Mouse (Mus musculus) neural tube, embryonic 11.5 days (tissue): ENCODE measurements at regions not wholly inside any gene's neighbourhood (a gene's known extent, or its start where the extent isn't known, plus 50 kb on each side); places are given as distances from the start of the nearest gene placed in this dataset.

Experiments
- ATAC-seq: fragments of 200-750 bp; cut with Nextera tagmentation; 2 replicates; pipeline ENCODE4 v1.8.0; 2017; ENCODE audit warnings: moderate number of reproducible peaks, mild to moderate bottlenecking, moderate TSS enrichment, moderate library complexity; ENCODE audit not compliant: insufficient read depth, low FRiP score, low TSS enrichment
- DNase-seq: peaks from one replicate; pipeline ENCODE4 v3.0.0-alpha.2; 2015; ENCODE audit warnings: low spot score
- H3K27ac ChIP-seq: fragments of 300-500 bp; sonication (generic); 2 replicates; pipeline ENCODE4 v1.5.1; 2014; ENCODE audit warnings: low read depth, mild to moderate bottlenecking, low read length
- H3K27me3 ChIP-seq: fragments of 300-500 bp; sonication (generic); 2 replicates; pipeline ENCODE4 v1.6.1; 2014; ENCODE audit warnings: mild to moderate bottlenecking, low read length, mixed read lengths; ENCODE audit not compliant: control insufficient read depth, insufficient read depth
- H3K36me3 ChIP-seq: fragments of 300-500 bp; sonication (generic); 2 replicates; pipeline ENCODE4 v1.6.1; 2014; ENCODE audit warnings: mild to moderate bottlenecking, low read length, moderate library complexity, mixed read lengths; ENCODE audit not compliant: control insufficient read depth, insufficient read depth
- H3K4me1 ChIP-seq: fragments of 300-500 bp; sonication (generic); 2 replicates; pipeline ENCODE4 v1.6.1; 2014; ENCODE audit warnings: low read length, mixed read lengths; ENCODE audit not compliant: control insufficient read depth, insufficient read depth
- H3K4me2 ChIP-seq: fragments of 300-500 bp; sonication (generic); 2 replicates; pipeline ENCODE4 v1.6.1; 2014; ENCODE audit warnings: low read depth, mild to moderate bottlenecking, moderate library complexity
- H3K4me3 ChIP-seq: fragments of 300-500 bp; sonication (generic); 2 replicates; pipeline ENCODE4 v1.5.1; 2014; ENCODE audit warnings: low read depth, low read length
- H3K9ac ChIP-seq: fragments of 300-500 bp; sonication (generic); 2 replicates; pipeline ENCODE4 v1.6.1; 2014; ENCODE audit warnings: mild to moderate bottlenecking, low read length
- H3K9me3 ChIP-seq: fragments of 300-500 bp; sonication (generic); 2 replicates; pipeline ENCODE4 v1.6.1; 2016; ENCODE audit warnings: low read length; ENCODE audit not compliant: control insufficient read depth
- WGBS: fragments of 180-500 bp; shearing (Covaris S2); extraction: QIAGEN DNeasy Blood & Tissue Kit; methylation state at CpG from one replicate; pipeline ENCODE4 v1.1.7; 2014; 5-methylcytosine and 5-hydroxymethylcytosine counted together

DNA sequence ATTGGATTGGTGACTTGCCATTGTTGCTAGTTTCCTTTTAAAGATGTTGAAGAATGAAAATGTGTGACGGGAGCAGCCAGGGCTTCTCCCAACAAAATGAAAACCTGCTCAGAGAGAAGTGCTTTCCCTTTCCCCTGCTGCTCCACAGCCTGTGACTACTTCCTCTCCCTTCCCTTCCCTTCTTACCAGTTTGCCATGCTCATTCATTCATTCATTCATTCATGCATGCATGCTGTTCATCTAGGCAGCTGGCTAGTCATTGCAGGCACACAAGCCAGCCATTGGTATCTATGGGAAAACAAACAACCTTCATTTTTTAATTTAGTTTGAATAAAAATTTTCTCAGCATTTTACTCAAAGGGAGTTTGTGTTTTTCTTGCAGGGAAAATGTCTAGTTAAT, 116.3 kb downstream of the Zfp706 start:
- no peak for ATAC-seq

GRCm38 (mm10) chr15:36889072-36889471, 118.5 kb downstream of the Zfp706 start:
- no peak overlapping the region for H3K4me3 ChIP-seq
- WGBS = 88% methylated on average over 3 of the region's 3 CpGs
- ATAC-seq = no peak
- H3K9me3 ChIP-seq = no peaks in the 10 kb centered on the region
- DNase-seq = no peak
- H3K27me3 ChIP-seq = no peaks in the 10 kb centered on the region
- no peak overlapping the region for H3K27ac ChIP-seq
- no peak overlapping the region for H3K4me2 ChIP-seq
- no peak overlapping the region for H3K9ac ChIP-seq
- no peaks in the 10 kb centered on the region for H3K36me3 ChIP-seq
- peaks cover 6% of the 10 kb centered on the region; the same call in 1 of the 2 replicates for H3K4me1 ChIP-seq

More for the DNA sequence above, 116.3 kb downstream of the Zfp706 start:
- Histone ChIP-seq H3K36me3 (no peaks in the 10 kb centered on the region), H3K9ac (no peak overlapping the region), H3K4me1 (peaks cover 3% of the 10 kb centered on the region; the same call in 1 of the 2 replicates), H3K27ac (no peak overlapping the region), H3K9me3 (no peaks in the 10 kb centered on the region), H3K4me2 (no peak overlapping the region), H3K27me3 (no peaks in the 10 kb centered on the region), H3K4me3 (no peak overlapping the region)
- WGBS = 84% methylated on average over 1 of the region's 1 CpGs
- DNase-seq = no peak

DNA sequence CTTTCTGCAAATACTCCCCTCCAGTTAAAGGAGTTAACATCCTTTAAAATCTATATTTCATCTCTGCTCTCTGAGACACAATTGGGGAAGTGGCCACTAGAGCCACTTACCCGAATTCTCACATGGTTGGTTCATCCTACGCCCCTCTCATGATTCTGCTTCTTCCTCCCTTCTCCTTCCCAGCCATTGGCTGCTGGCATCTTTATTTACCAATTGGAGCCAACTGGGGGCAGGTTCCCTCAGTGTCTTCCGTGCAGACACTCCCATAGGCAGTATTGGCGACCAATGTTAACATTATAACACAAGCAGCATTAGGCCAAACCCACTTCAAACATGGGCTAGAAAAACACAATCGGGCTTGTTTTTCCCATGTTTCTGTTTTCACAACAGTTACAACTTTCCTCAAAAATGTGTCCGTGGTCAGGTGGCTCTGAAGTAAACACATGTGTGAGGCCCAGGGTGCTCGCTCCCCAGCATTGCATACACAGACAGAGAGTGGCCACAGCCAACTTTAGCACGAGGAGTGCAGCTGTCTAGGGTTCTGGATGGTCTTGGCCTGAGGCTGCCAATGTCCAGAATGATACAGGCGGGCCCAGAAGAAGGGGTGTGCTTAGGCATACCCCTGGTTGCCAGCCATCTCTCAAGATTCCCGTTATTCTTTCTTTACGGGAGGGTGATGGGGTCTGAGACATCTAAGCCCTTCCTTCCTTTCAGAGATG, 119.1 kb downstream of the Zfp706 start:
- no peak for ATAC-seq
- Histone ChIP-seq H3K36me3 (no peaks in the 10 kb centered on the region), H3K4me1 (peaks cover 5% of the 10 kb centered on the region; the same call in 1 of the 2 replicates), H3K4me3 (no peak overlapping the region), H3K4me2 (no peak overlapping the region), H3K9me3 (no peaks in the 10 kb centered on the region), H3K27ac (no peak overlapping the region), H3K27me3 (no peaks in the 10 kb centered on the region), H3K9ac (no peak overlapping the region)
- DNase-seq = no peak
- WGBS = 83% methylated on average over 11 of the region's 11 CpGs

DNA sequence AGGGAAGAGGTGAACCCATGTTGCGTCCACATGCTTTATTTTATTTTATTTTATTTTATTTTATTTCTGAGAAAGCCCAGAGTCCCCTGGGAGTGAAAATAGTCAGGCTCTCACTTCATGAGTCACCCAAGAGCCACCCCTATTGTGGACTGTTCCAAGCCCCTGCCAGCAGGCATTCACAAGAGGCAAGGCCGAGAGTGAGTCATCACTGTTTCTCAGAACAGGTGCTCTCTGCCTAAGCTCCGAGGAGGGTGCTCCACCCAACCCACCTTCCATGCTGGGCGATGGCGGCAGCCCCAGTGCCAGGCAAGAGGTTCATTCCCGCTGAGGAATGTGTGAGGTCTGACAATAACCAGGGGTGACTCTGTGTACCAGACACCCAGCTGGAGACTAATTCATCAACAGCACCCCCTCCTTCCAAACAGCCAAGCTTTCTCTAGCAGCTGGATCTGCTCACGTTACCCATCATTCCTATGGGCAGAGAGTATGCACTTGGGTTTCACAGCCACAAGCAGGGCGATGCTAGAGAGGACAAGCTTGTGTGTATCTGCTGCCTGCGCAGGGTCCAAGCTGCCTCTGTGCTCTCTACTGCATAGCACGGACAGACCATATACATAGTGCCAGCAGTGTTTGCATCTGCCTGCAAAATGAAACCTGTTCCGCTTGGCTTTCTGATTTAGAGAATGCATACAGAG, 122.8 kb downstream of the Zfp706 start:
- H3K36me3 ChIP-seq = no peaks in the 10 kb centered on the region
- H3K4me3 ChIP-seq = no peak overlapping the region
- no peak for ATAC-seq
- no peaks in the 10 kb centered on the region for H3K27me3 ChIP-seq
- no peaks in the 10 kb centered on the region for H3K9me3 ChIP-seq
- no peak for DNase-seq
- no peak overlapping the region for H3K4me2 ChIP-seq
- 0 out of 2 replicates have a peak, but pooled peaks cover 3% of the 10 kb centered on the region for H3K4me1 ChIP-seq
- no peak overlapping the region for H3K9ac ChIP-seq
- H3K27ac ChIP-seq = no peak overlapping the region
- 77% methylated on average over 11 of the region's 11 CpGs for WGBS

DNA sequence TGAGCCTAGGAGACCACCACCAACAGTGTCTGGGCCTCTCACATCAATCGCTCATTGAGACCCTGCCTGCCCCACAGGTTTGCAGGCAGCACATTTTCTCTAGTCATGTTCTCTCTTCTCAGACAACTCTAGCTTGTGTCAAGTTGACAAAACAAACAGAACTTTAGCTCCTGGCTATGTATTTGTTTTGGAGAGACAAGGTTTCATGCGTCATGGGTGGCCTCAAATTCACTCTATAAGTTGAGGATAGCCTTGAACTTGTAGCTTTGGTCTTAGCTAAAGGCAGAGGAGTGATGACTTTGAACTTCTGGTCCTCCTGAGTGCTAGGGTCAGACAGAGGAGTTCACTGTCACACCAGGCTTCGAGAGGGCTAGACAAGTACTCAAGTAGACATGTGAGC, 123.5 kb downstream of the Zfp706 start:
- 0 out of 2 replicates have a peak, but pooled peaks cover 3% of the 10 kb centered on the region for H3K4me1 ChIP-seq
- H3K4me2 ChIP-seq = no peak overlapping the region
- no peak for ATAC-seq
- no peak overlapping the region for H3K4me3 ChIP-seq
- H3K27ac ChIP-seq = no peak overlapping the region
- DNase-seq = no peak
- H3K36me3 ChIP-seq = no peaks in the 10 kb centered on the region
- WGBS = 85% methylated on average over 3 of the region's 3 CpGs
- H3K9me3 ChIP-seq = no peaks in the 10 kb centered on the region
- H3K9ac ChIP-seq = no peak overlapping the region
- H3K27me3 ChIP-seq = no peaks in the 10 kb centered on the region

DNA sequence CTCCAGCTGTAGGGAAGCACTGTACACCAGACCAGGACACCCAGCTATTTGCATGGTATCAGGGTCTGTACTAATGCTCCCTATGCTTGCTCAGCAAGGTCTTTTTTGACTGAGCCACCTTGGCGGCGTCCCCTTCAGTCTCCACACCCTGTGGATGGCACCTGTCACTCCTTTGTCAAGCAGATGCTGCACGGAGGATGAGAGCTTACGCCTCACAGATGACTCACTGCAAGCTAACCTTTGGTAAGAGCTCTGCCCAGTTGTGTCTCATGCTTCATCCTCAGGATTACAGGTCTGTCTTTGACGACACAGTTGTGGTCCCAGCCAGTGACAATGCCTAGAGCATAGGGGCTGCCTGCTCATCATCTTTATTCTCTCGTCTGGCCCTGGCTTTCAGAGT, 124.4 kb downstream of the Zfp706 start:
- no peaks in the 10 kb centered on the region for H3K9me3 ChIP-seq
- H3K4me2 ChIP-seq = no peak overlapping the region
- ATAC-seq = no peak
- no peak overlapping the region for H3K4me3 ChIP-seq
- H3K4me1 ChIP-seq = peaks cover 8% of the 10 kb centered on the region; the same call in 1 of the 2 replicates
- H3K36me3 ChIP-seq = no peaks in the 10 kb centered on the region
- no peak for DNase-seq
- H3K9ac ChIP-seq = no peak overlapping the region
- WGBS = 86% methylated on average over 6 of the region's 6 CpGs
- H3K27ac ChIP-seq = no peak overlapping the region
- no peaks in the 10 kb centered on the region for H3K27me3 ChIP-seq

GRCm38 (mm10) chr15:36881576-36881975, 126.0 kb downstream of the Zfp706 start:
- Histone ChIP-seq H3K27ac (no peak overlapping the region), H3K36me3 (no peaks in the 10 kb centered on the region), H3K4me3 (no peak overlapping the region), H3K4me2 (no peak overlapping the region), H3K9ac (no peak overlapping the region), H3K27me3 (no peaks in the 10 kb centered on the region), H3K9me3 (no peaks in the 10 kb centered on the region), H3K4me1 (peaks cover 8% of the 10 kb centered on the region; the same call in 1 of the 2 replicates)
- no peak for DNase-seq
- ATAC-seq = no peak
- 85% methylated on average over 2 of the region's 2 CpGs for WGBS

DNA sequence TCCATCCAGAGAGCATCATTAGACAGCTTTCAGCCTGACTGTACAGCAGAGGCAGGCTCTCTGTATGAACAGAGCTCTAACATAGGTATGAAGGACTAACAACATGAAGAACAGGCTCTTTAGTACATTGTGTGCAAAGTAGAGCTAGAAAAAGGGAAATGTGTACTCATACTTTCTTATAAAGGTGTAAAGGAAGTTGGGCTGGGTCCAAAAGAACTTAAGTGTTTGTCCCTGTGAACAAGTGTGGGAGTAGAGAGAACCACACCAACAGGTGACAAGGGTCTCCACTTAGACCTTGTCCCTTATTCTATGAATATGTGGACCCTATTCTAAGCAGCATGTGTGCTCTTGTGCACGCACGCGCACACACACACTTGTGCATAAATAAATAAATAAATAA, 127.0 kb downstream of the Zfp706 start:
- Histone ChIP-seq H3K27ac (no peak overlapping the region), H3K4me3 (no peak overlapping the region), H3K27me3 (no peaks in the 10 kb centered on the region), H3K9ac (no peak overlapping the region), H3K4me2 (no peak overlapping the region), H3K4me1 (peaks cover 8% of the 10 kb centered on the region; the same call in 1 of the 2 replicates), H3K36me3 (no peaks in the 10 kb centered on the region), H3K9me3 (no peaks in the 10 kb centered on the region)
- ATAC-seq (no peak), DNase-seq (no peak)
- WGBS = 95% methylated on average over 3 of the region's 3 CpGs

DNA sequence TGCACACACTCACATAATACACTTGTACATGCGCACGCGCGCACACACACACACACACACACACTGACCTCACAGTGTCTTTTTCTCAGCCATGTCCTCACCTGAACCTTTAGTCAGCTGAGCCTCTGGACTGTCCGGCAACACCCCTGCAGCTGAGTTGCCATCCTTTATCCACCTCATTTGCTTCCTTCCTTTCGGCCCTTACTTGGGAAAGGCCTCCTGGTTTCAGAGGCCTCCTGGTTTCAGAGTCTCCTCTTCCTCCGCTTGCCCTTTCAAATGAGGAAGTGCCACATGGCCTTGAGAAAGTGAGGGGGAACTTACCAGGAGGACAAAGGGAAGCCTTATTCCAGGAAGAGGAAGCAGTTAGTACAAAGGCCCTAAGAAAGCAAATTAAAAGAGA, 128.0 kb downstream of the Zfp706 start:
- Histone ChIP-seq H3K36me3 (no peaks in the 10 kb centered on the region), H3K9me3 (no peaks in the 10 kb centered on the region), H3K4me2 (no peak overlapping the region), H3K4me1 (peaks cover 5% of the 10 kb centered on the region; the same call in 1 of the 2 replicates), H3K27ac (no peak overlapping the region), H3K9ac (no peak overlapping the region), H3K27me3 (no peaks in the 10 kb centered on the region), H3K4me3 (no peak overlapping the region)
- DNase-seq (no peak), ATAC-seq (no peak)
- WGBS = 90% methylated on average over 7 of the region's 7 CpGs
